Mouse (Mus musculus): ENCODE measurements around the gene Ccdc88b. TPM values are rescaled to one million over a fixed set of nuclear protein-coding genes. Genes with fewer than 3 reads are reported as not detected.

Gene Ccdc88b
- polyA plus RNA-seq, 1 experiment from 2014 or later, result 0.33 TPM

DNA sequence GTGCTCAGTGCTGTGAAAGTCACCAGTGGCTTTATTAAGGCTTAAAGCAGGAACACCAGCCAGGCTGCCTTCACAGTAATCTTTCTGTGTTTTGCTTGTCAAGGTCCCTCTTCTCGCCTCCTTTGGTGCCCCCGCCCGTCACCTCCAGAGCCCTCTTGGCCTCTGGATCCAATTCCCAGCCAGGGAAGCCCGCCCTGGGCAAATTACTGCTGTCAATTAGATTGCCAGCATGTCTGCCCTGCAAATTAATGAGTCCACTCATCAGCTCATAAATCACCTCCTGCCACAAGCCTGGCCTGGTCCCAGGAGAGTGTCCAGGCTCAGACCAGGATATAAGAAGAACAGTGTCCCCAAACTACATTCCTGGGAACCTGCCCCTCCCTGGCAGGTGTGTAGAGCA, 43.6 kb downstream of the Ccdc88b start:
- WGBS, result 70% methylated on average over 4 of the region's 4 CpGs
- Histone ChIP-seq H3K27me3 (ENCODE audit: low read depth, poor library complexity, severe bottlenecking) (no peaks in the 10 kb centered on the region), H3K36me3 (no peaks in the 10 kb centered on the region), H3K9me3 (replicated peaks) (no peaks in the 10 kb centered on the region), H3K4me3 (no peak overlapping the region), H3K27ac (replicated peaks) (peak overlapping the region; percentile 13; the same call in 1 of the 2 replicates), H3K4me1 (peaks cover 16% of the 10 kb centered on the region)
- no peak for DNase-seq (ENCODE audit: low spot score)

Small RNAs within 50 kb of the gene (microRNA-seq; reads per million reads assigned to microRNA genes)
- not detected for gene Mir5046

Other genes starting within 250 kb of the Ccdc88b start
- gene Rps6ka4, start 17.6 kb downstream of the Ccdc88b start, polyA plus RNA-seq (2016; fragmentation: Nextera tagmentation; extraction: Ambion mirVana), result 5.0 and 7.9 TPM in 2 replicates
- 150 and 156 TPM in 2 replicates for gene Trmt112, start 51.5 kb upstream of the Ccdc88b start, polyA plus RNA-seq (2016; fragmentation: Nextera tagmentation; extraction: Ambion mirVana)
- 169 and 180 TPM in 2 replicates for gene Prdx5, start 51.9 kb upstream of the Ccdc88b start, polyA plus RNA-seq (2016; fragmentation: Nextera tagmentation; extraction: Ambion mirVana)
- 8.9 and 9.5 TPM in 2 replicates for gene Esrra, start 63.6 kb upstream of the Ccdc88b start, polyA plus RNA-seq (2016; fragmentation: Nextera tagmentation; extraction: Ambion mirVana)
- gene Catsperz, start 67.2 kb upstream of the Ccdc88b start, polyA plus RNA-seq (2016; fragmentation: Nextera tagmentation; extraction: Ambion mirVana), result 0.35 and 0.43 TPM in 2 replicates
- 0.11 TPM in 1 of 2 replicates, not detected in the other for gene Kcnk4, start 76.3 kb upstream of the Ccdc88b start, polyA plus RNA-seq (2016; fragmentation: Nextera tagmentation; extraction: Ambion mirVana)
- 66.6 and 69.8 TPM in 2 replicates for gene Bad, start 83.7 kb upstream of the Ccdc88b start, polyA plus RNA-seq (2016; fragmentation: Nextera tagmentation; extraction: Ambion mirVana)
- gene Gpr137, start 84.3 kb upstream of the Ccdc88b start, polyA plus RNA-seq (2016; fragmentation: Nextera tagmentation; extraction: Ambion mirVana), result 29.5 and 33.9 TPM in 2 replicates
- 90.8 and 116 TPM in 2 replicates for gene Ppp1r14b, start 116.8 kb upstream of the Ccdc88b start, polyA plus RNA-seq (2016; fragmentation: Nextera tagmentation; extraction: Ambion mirVana)
- 22.4 and 23.7 TPM in 2 replicates for gene Plcb3, start 118.3 kb upstream of the Ccdc88b start, polyA plus RNA-seq (2016; fragmentation: Nextera tagmentation; extraction: Ambion mirVana)
- 115 and 127 TPM in 2 replicates for gene Fkbp2, start 122.3 kb upstream of the Ccdc88b start, polyA plus RNA-seq (2016; fragmentation: Nextera tagmentation; extraction: Ambion mirVana)
- gene Vegfb, start 129.4 kb upstream of the Ccdc88b start, polyA plus RNA-seq (2016; fragmentation: Nextera tagmentation; extraction: Ambion mirVana), result 35.2 and 40.8 TPM in 2 replicates
- 20.8 and 23.1 TPM in 2 replicates for gene Dnajc4, start 134.4 kb upstream of the Ccdc88b start, polyA plus RNA-seq (2016; fragmentation: Nextera tagmentation; extraction: Ambion mirVana)
- gene Nudt22, start 137.9 kb upstream of the Ccdc88b start, polyA plus RNA-seq (2016; fragmentation: Nextera tagmentation; extraction: Ambion mirVana), result 19.1 and 20.3 TPM in 2 replicates
- gene Trpt1, start 137.9 kb upstream of the Ccdc88b start, polyA plus RNA-seq (2016; fragmentation: Nextera tagmentation; extraction: Ambion mirVana), result 9.5 and 11.3 TPM in 2 replicates
- 8.5 and 10.3 TPM in 2 replicates for gene Fermt3, start 161.3 kb upstream of the Ccdc88b start, polyA plus RNA-seq (2016; fragmentation: Nextera tagmentation; extraction: Ambion mirVana)
- 427 and 470 TPM in 2 replicates for gene Stip1, start 181.8 kb upstream of the Ccdc88b start, polyA plus RNA-seq (2016; fragmentation: Nextera tagmentation; extraction: Ambion mirVana)
- gene Macrod1, start 198.6 kb upstream of the Ccdc88b start, polyA plus RNA-seq (2016; fragmentation: Nextera tagmentation; extraction: Ambion mirVana), result 2.2 and 2.9 TPM in 2 replicates
- 6.0 and 7.5 TPM in 2 replicates for gene Flrt1, start 247.5 kb upstream of the Ccdc88b start, polyA plus RNA-seq (2016; fragmentation: Nextera tagmentation; extraction: Ambion mirVana)

All from midbrain, embryonic 10.5 days (tissue).